Mouse (Mus musculus): ENCODE results near the gene Prkce.

Prkce gene

GRCm38 (mm10) chr17:86325317-86325716, 157.7 kb downstream of the Prkce start:
- in situ Hi-C loops (cut with MseI, MboI) = no loop called here

DNA sequence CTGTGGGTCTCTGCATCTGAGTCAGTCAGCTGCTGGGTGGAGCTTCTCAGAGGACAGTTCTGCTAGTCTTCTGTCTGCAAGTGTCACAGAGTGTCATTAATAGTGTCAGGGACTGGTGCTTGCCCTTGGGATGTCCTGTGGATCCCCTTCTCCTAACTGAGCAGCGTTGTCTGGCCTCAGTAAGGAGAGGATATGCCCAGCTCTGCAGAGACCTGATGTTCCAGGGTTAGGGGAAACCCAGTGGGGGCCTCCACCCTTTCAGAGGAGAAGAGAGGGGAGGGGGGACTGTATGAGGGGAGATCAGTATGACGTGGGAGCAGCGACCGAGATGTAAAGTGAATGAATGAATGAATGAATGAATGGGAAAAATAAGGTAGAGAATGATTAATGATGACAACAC, 160.4 kb downstream of the Prkce start:
- in situ Hi-C loops (cut with MseI, MboI) = no loop called here

DNA sequence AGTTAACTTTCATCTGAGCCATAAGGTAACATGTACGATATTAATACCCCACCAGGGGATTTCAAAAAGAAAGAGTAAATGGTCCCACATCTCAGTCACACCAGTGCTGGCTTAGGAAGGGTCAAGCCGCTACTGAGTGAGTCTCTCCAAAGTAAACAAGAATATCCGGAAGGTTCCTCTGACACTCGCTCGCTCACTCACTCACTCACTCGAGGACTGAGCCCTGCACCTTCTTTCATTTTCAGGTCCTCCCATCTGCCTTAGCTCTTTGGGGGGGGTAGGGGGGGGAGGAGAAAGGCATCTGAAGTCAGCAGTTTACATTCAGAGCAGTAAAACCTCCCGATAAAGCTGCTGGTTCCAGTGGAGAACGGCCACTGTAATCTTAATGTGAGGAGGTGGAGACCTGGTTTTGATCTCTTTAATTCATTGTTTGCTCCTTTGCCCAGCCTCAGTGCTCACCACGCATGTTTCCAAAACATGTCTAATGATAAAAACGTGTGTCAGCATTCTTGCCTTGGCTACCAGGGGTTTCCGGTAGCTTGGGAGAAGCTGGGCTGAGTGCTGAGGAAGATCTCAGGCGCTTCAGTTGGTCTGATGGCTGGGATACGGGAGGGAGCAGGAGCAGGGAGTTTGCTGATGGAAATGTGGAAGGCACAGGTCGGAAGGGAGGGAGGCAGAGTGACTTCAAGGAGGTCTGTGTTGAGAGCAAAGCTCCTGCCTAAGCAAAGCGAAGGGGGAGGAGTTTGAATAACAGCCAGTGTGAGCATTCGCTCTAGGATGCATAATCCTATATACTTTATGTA, 161.9 kb downstream of the Prkce start:
- in situ Hi-C loops (cut with MseI, MboI) = no loop called here

DNA sequence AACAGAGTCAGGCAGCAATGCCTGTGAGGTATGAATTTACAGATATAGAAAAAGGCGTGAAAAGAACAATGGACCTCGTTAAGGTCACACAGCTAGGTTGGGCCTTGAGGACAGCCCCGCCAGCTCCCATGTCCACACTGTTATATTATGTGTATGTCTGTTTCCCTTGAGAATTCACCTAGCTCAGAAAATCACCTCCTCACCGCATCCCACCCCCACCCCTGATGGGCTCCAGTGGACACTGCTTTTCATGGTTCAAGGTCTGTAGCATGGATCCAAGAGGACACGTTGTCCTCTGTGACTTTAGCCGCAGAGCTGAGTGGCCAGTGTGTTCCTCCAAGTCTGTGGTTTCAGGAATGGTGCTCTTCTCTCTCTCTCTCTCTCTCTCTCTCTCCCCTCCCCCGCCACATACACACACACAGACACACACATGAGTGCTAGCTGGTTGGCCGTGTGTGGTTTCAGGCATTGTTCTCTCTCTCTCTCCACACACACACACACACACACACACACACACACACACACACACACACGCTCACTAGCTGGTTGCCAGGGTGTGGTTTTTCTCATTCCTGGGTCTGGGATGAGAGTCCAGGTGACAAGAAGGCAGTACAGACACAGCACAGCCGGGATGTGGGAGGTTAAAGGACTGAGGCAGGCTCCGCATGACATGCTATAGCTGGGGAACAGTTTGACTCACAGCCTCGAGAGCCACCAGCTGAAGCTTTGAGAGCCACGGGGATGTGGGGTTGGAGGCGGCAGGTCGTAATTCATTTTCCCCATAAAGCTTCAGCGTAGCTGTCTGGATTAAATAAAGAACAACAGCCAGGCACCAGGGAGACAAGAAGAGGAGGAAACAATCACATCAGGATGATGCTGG, 162.7 kb downstream of the Prkce start:
- in situ Hi-C loops (cut with MseI, MboI) = no loop called here

GRCm38 (mm10) chr17:86331835-86332234, 164.2 kb downstream of the Prkce start:
- in situ Hi-C loops (cut with MseI, MboI) = no loop called here

DNA sequence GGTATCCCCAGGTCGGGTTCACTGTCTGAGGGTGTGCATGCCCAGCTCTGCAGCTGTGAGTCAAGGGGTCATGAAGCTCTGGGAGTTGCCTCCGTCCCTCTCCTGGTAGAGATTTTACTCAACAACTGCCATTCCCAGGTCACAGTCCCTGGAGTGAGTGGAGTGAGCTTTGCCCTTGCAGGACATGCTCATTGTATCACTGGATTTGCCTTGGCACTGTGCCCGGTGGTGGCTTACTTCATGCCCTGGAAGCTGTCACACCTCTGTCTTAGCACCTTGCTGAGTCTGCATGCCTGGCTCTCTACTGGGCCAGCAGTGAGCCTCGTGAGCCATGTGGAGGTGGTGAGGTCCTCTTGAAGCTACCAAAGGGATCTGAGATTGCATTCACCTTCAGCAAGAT, 167.4 kb downstream of the Prkce start:
- in situ Hi-C loops (cut with MseI, MboI) = no loop called here

- in situ Hi-C loops (cut with MseI, MboI) = no loop called here
Observed at GRCm38 (mm10) chr17:86336652-86337073, 169.1 kb downstream of the Prkce start.

- in situ Hi-C loops (cut with MseI, MboI) = no loop called here
Observed at GRCm38 (mm10) chr17:86337076-86337475, 169.5 kb downstream of the Prkce start.

DNA sequence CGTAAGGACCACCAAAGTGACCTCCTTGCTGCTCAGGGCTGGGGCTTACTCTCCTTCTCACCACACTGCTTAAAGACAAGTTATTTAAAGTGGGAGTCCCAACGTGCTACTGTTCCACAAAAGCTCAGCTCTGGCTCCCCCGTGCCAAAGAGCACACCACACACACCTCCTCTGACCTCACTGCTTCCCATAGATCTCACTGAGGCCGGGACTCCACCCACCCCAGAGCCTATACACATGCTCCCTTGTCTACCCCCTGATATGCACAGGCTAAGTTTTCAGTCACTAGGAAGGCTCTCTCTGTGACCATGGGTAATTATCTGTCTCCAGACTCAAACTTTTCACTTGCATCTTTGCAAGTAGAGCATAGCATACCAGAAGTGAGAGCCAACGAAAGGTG, 170.7 kb downstream of the Prkce start:
- in situ Hi-C loops (cut with MseI, MboI) = no loop called here

DNA sequence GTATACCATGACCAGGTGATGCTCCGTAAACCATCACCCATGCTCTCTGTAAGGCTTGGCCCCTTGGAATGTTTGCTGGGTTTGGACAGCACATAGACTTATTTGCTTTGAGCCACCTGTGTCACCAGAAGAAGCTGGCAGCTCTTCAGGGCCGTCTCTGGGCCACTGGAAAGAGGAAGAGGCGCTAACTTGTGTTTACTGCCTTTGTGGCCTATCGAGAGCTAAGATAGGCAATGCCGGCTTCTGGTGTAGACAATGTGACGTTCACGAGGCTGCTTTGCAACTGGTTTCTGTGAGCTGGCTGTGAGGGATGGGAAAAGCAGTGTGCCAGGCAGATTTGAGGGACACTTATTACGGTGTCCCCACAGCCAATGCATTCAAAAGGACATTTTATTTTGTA, 176.4 kb downstream of the Prkce start:
- in situ Hi-C loops (cut with MseI, MboI) = no loop called here

GRCm38 (mm10) chr17:86345234-86346005, 177.8 kb downstream of the Prkce start:
- in situ Hi-C loops (cut with MseI, MboI) = no loop called here

- in situ Hi-C loops (cut with MseI, MboI) = no loop called here
Observed at GRCm38 (mm10) chr17:86350236-86350635, 182.7 kb downstream of the Prkce start.

DNA sequence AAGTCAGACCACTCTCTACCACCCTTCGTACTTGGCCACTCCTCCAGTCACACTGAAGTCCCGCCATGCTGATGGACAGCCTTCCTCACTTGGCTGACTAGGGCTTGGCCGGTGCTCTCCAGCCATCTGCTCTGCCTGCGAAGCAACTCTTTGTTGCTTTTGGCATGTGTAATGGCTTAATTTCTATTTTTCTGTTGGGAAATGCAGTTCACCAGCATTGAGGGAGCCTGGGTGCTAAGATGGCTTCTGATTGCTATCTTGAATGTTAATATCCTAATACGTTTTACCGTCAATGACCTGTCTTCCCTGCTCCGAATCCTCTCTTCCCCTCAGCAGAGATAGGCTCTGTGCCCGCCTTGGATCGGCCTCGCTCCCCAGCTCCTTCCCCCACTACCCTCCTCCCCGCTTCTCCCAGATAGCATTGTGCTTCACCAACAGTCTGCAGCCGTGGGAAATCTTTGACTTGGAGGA, 183.2 kb downstream of the Prkce start:
- in situ Hi-C loops (cut with MseI, MboI) = no loop called here

DNA sequence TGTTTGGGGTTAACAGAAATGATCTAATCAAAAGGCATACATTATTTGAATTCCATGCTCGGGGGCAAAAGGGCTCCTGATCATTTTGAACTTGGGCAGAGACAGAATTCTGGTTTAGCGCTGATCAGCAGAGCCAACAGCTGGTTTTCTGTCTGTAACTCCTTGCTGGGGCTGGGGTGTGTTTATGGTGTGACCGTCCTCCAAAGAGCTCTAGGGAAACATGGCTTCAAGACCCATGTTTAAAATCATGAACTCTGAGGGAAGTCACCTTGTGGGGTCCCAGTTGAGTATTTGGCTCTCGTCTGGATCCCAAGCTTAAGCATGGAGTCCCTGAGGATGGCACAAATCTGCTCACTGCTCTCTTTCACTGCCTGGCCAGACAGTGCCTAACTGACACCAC, 183.7 kb downstream of the Prkce start:
- in situ Hi-C loops (cut with MseI, MboI) = no loop called here

DNA sequence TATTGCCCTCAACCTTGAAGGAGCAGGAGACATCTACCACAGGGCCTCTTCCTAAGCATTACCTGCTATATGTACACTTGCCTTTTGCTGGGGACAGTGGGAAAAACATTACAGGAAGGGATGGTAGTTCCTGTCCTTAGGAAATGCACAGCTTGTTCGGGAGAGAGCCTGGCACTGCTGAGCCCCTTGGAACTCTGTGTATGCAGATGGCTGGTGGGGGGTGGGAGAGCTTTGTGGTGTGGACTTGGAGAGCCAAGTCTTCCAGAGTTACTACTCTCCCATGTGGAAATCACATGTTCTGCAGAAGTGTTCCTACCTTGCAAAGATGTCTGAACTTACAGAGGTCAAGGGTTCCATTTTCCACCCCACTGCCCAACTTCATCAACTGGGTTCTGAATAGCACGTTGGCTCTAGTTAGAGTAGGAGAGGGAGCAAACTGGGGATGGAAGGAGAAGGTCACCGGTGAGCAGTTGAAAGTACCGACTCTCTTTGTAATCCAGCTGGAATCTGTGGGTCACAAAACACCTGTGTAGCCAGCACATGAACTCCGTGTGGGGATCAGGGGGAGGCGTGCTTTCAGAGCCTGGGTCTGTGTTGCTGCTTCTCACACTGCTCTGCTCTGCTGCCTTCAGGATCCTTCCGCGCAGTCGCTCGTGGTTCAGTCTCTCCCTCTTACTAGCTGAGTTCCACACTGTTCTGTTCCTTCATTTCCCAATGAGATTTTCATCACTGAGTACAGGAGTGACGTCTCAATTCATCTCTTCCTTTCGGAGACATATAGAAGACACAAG, 184.9 kb downstream of the Prkce start:
- in situ Hi-C loops (cut with MseI, MboI) = no loop called here

- in situ Hi-C loops (cut with MseI, MboI) = no loop called here
Observed at GRCm38 (mm10) chr17:86353679-86354078, 186.1 kb downstream of the Prkce start.

- in situ Hi-C loops (cut with MseI, MboI) = no loop called here
Observed at GRCm38 (mm10) chr17:86354101-86354500, 186.5 kb downstream of the Prkce start.

GRCm38 (mm10) chr17:86354896-86355295, 187.3 kb downstream of the Prkce start:
- in situ Hi-C loops (cut with MseI, MboI) = no loop called here

- in situ Hi-C loops (cut with MseI, MboI) = no loop called here
Observed at GRCm38 (mm10) chr17:86355318-86355717, 187.7 kb downstream of the Prkce start.

DNA sequence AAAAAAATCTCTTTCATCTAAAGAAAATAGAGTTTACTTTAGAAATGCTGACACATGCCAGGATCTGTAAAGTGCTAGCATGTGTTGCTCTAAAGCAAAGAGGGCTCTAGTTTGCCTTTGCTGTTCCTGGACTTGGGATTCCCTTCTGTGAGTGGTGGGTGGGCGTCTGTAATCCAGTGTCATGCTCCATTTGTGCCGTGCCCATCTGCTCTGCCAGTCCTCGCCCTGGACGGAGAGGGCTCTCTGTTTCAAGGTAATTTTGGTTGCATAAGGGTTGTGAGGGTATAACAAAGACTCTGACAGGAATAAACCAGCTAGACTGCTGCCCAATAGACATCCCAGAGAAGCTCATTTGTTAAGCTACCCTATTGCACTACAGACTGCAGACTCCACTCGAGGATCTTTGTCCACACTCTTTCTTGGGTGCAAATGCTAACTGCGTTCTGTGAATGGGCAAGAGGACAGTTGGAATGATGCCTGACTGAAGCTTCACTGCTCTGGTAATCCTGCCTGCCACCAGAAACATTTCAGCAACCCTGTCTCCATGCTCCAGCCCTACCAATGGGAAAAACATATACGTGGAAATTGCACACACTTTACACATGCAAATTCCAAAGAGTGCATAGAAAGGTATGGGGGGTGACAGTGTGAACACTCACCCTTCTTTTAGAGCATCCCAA, 188.3 kb downstream of the Prkce start:
- in situ Hi-C loops (cut with MseI, MboI) = no loop called here

- in situ Hi-C loops (cut with MseI, MboI) = no loop called here
Observed at GRCm38 (mm10) chr17:86358388-86358787, 190.8 kb downstream of the Prkce start.
